Mouse (Mus musculus) embryonic fibroblast, embryonic 13.5 days (primary cell): ENCODE measurements at regions not wholly inside any gene's neighbourhood (a gene's known extent, or its start where the extent isn't known, plus 50 kb on each side); places are given as distances from the start of the nearest gene placed in this dataset.

Experiments
- H3K27ac ChIP-seq: 2 replicates; pipeline ENCODE4 v1.5.1; 2012; ENCODE audit warnings: low read length, control low read depth, inconsistent platforms; ENCODE audit not compliant: insufficient read depth
- H3K4me1 ChIP-seq: 2 replicates; pipeline ENCODE4 v1.6.1; 2011; ENCODE audit warnings: low read length; ENCODE audit not compliant: control insufficient read depth, insufficient read depth
- H3K4me3 ChIP-seq: 2 replicates; pipeline ENCODE4 v1.5.1; 2011; ENCODE audit warnings: mild to moderate bottlenecking, control low read depth, low read length; ENCODE audit not compliant: insufficient read depth
- CTCF ChIP-seq: IDR thresholded peaks from 2 replicates; pipeline ENCODE4 v1.5.1; 2011; ENCODE audit warnings: mild to moderate bottlenecking, control low read depth, low read length, moderate library complexity, borderline replicate concordance; ENCODE audit not compliant: insufficient read depth
- POLR2A ChIP-seq: IDR thresholded peaks from 2 replicates; pipeline ENCODE4 v1.6.1; 2011; ENCODE audit warnings: low read depth, mild to moderate bottlenecking, control low read depth, low read length, moderate library complexity

- no peak overlapping the region for H3K27ac ChIP-seq
- no peak overlapping the region for H3K4me3 ChIP-seq
- TF ChIP-seq CTCF (no peak), POLR2A (no peak)
- H3K4me1 ChIP-seq = peaks cover 6% of the 10 kb centered on the region
Observed at GRCm38 (mm10) chr11:63791004-63791862, 130.9 kb downstream of the Hs3st3b1 start.

GRCm38 (mm10) chr11:63793732-63794503 is 128.2 kb downstream of the Hs3st3b1 start:
- Histone ChIP-seq H3K4me1 (peaks cover 6% of the 10 kb centered on the region), H3K4me3 (no peak overlapping the region), H3K27ac (no peak overlapping the region)
- TF ChIP-seq CTCF (no peak), POLR2A (no peak)

GRCm38 (mm10) chr11:63812146-63812545 is 109.9 kb downstream of the Hs3st3b1 start:
- Histone ChIP-seq H3K27ac (no peak overlapping the region), H3K4me1 (no peaks in the 10 kb centered on the region), H3K4me3 (no peak overlapping the region)
- TF ChIP-seq CTCF = no peak
- TF ChIP-seq POLR2A = no peak

- Histone ChIP-seq H3K4me1 (no peaks in the 10 kb centered on the region), H3K27ac (no peak overlapping the region), H3K4me3 (no peak overlapping the region)
- TF ChIP-seq CTCF (no peak), POLR2A (no peak)
Observed at GRCm38 (mm10) chr11:63822847-63823246, 99.2 kb downstream of the Hs3st3b1 start.

GRCm38 (mm10) chr11:63827271-63827762 is 94.8 kb downstream of the Hs3st3b1 start:
- Histone ChIP-seq H3K27ac (no peak overlapping the region), H3K4me3 (no peak overlapping the region), H3K4me1 (no peaks in the 10 kb centered on the region)
- TF ChIP-seq POLR2A (no peak), CTCF (no peak)

GRCm38 (mm10) chr11:63833480-63833879 is 88.6 kb downstream of the Hs3st3b1 start:
- Histone ChIP-seq H3K4me1 (no peaks in the 10 kb centered on the region), H3K27ac (no peak overlapping the region), H3K4me3 (no peak overlapping the region)
- TF ChIP-seq POLR2A = no peak
- no peak for TF ChIP-seq CTCF

GRCm38 (mm10) chr11:63834140-63834539 is 88.0 kb downstream of the Hs3st3b1 start:
- TF ChIP-seq POLR2A = no peak
- TF ChIP-seq CTCF = no peak
- H3K4me3 ChIP-seq = no peak overlapping the region
- H3K4me1 ChIP-seq = no peaks in the 10 kb centered on the region
- H3K27ac ChIP-seq = no peak overlapping the region

- Histone ChIP-seq H3K4me1 (no peaks in the 10 kb centered on the region), H3K4me3 (no peak overlapping the region), H3K27ac (no peak overlapping the region)
- TF ChIP-seq POLR2A = no peak
- no peak for TF ChIP-seq CTCF
Observed at GRCm38 (mm10) chr11:63834631-63835030, 87.5 kb downstream of the Hs3st3b1 start.
